Mouse (Mus musculus) retina, adult 2 months (tissue): ENCODE data around the gene Surf4.
"Not testable (repeated sequence)": the region's sequence is repeated elsewhere in the genome, so short reads cannot be mapped to it uniquely, and the experiment has no call there.

Source experiments
- DNase-seq: peaks from one replicate; pipeline ENCODE4 v3.0.0-alpha.2; 2012; ENCODE audit warnings: low read depth, low spot score

The Surf4 gene

GRCm38 (mm10) chr2:26902467-26903220 lies 31.1 kb downstream of the Surf4 start, which contains the start of gene Surf6:
TSS of gene Surf6 (minus strand) at chr2:26902879.
- DNase-seq, result peak; percentile 93

GRCm38 (mm10) chr2:26901834-26902400 lies 31.8 kb downstream of the Surf4 start:
- DNase-seq, result no peak

- no peak for DNase-seq
These were observed 33.0 kb downstream of the Surf4 start for GRCm38 (mm10) chr2:26900731-26901130.

GRCm38 (mm10) chr2:26895898-26896297 lies 37.8 kb downstream of the Surf4 start:
- DNase-seq, result no peak

GRCm38 (mm10) chr2:26886170-26886569 lies 47.6 kb downstream of the Surf4 start:
- DNase-seq, result not testable (repeated sequence)

GRCm38 (mm10) chr2:26885541-26885940 lies 48.2 kb downstream of the Surf4 start:
- DNase-seq, result not testable (repeated sequence)

- DNase-seq, result no peak
These were observed 55.2 kb downstream of the Surf4 start for GRCm38 (mm10) chr2:26878571-26878970.

GRCm38 (mm10) chr2:26870666-26871065 lies 63.1 kb downstream of the Surf4 start:
- DNase-seq, result no peak
